Mouse (Mus musculus): Measurements from ENCODE around the gene Letmd1. TPM values are rescaled to one million over a fixed set of nuclear protein-coding genes. Genes with fewer than 3 reads are reported as not detected.
"Not testable (repeated sequence)": the region's sequence is repeated elsewhere in the genome, so short reads cannot be mapped to it uniquely, and the experiment has no call there.

Gene Letmd1
- total RNA-seq, 2 experiments from 2014 or later = 60.0 to 63.0 TPM

- DNase-seq = no peak
These were observed 16.3 kb upstream of the Letmd1 start for GRCm38 (mm10) chr15:100452486-100452885.

- no peak for DNase-seq
These were observed 12.3 kb upstream of the Letmd1 start for GRCm38 (mm10) chr15:100456356-100456991.

- DNase-seq = peak; percentile 55 to 58
These were observed 11.5 kb upstream of the Letmd1 start for GRCm38 (mm10) chr15:100457340-100457739.

- DNase-seq = no peak
These were observed 10.8 kb upstream of the Letmd1 start for GRCm38 (mm10) chr15:100458055-100458454.

- DNase-seq = no peak
These were observed 7.9 kb upstream of the Letmd1 start for GRCm38 (mm10) chr15:100460942-100461341.

GRCm38 (mm10) chr15:100461646-100462045 lies 7.2 kb upstream of the Letmd1 start:
- DNase-seq = no peak

- DNase-seq = no peak
These were observed 6.7 kb upstream of the Letmd1 start for GRCm38 (mm10) chr15:100462086-100462485.

GRCm38 (mm10) chr15:100463712-100464111 lies 5.1 kb upstream of the Letmd1 start:
- DNase-seq = peak; percentile 61 to 70

- no peak for DNase-seq
These were observed 3.4 kb upstream of the Letmd1 start for GRCm38 (mm10) chr15:100465432-100465831.

GRCm38 (mm10) chr15:100467738-100468137 lies 1.1 kb upstream of the Letmd1 start:
- no peak for DNase-seq

- DNase-seq = no peak
These were observed 344 bp downstream of the Letmd1 start for GRCm38 (mm10) chr15:100469189-100469545.

GRCm38 (mm10) chr15:100470037-100470436 lies 1.2 kb downstream of the Letmd1 start:
- no peak for DNase-seq

- DNase-seq = no peak
These were observed 5.2 kb downstream of the Letmd1 start for GRCm38 (mm10) chr15:100473926-100474503.

GRCm38 (mm10) chr15:100478351-100478750 lies 9.5 kb downstream of the Letmd1 start:
- no peak for DNase-seq

- DNase-seq = no peak
These were observed 10.1 kb downstream of the Letmd1 start for GRCm38 (mm10) chr15:100478925-100479324.

- DNase-seq = no peak
These were observed 16.8 kb downstream of the Letmd1 start for GRCm38 (mm10) chr15:100485576-100485975.

GRCm38 (mm10) chr15:100486450-100486849 lies 17.6 kb downstream of the Letmd1 start:
- DNase-seq = no peak

GRCm38 (mm10) chr15:100487050-100487449 lies 18.2 kb downstream of the Letmd1 start:
- no peak for DNase-seq

GRCm38 (mm10) chr15:100488297-100488696 lies 19.5 kb downstream of the Letmd1 start:
- DNase-seq = not testable (repeated sequence)

- DNase-seq = no peak
These were observed 20.4 kb downstream of the Letmd1 start for GRCm38 (mm10) chr15:100489263-100489662.

- no peak for DNase-seq
These were observed 23.1 kb downstream of the Letmd1 start for GRCm38 (mm10) chr15:100491966-100492365.

GRCm38 (mm10) chr15:100494647-100495046 lies 25.8 kb downstream of the Letmd1 start:
- DNase-seq = peak in 1 of 2 experiments; percentile 46

GRCm38 (mm10) chr15:100495102-100495501 lies 26.3 kb downstream of the Letmd1 start, which contains the start of gene Csrnp2:
TSS of gene Csrnp2 (minus strand) at chr15:100495488.
- peak; percentile 95 for DNase-seq

- DNase-seq = not testable (repeated sequence)
These were observed 30.7 kb downstream of the Letmd1 start for GRCm38 (mm10) chr15:100499506-100499905.

Data from layer of hippocampus, postnatal 36 days (tissue).